Mouse (Mus musculus): ENCODE data around the gene Lce6a. TPM values are rescaled to one million over a fixed set of nuclear protein-coding genes. Genes with fewer than 3 reads are reported as not detected.

Lce6a gene
- polyA plus RNA-seq, 2 experiments, result not detected

GRCm38 (mm10) chr3:92585055-92585454 lies 36.4 kb downstream of the Lce6a start:
- H3K9ac ChIP-seq (replicated peaks), result no peak overlapping the region
- TF ChIP-seq EP300 (IDR thresholded peaks at IDR 0.05; ENCODE audit: low read depth), result no peak
- TF ChIP-seq CTCF (IDR thresholded peaks at IDR 0.05; ENCODE audit: low read depth), result no peak
- ATAC-seq (ENCODE audit: insufficient read depth) (no peak), DNase-seq (ENCODE audit: low read depth in 3 of 3, low spot score in 3 of 3) (no peak)
- no peaks in the 10 kb centered on the region for H3K36me3 ChIP-seq (replicated peaks; ENCODE audit: control insufficient read depth, insufficient read depth, low read depth)
- no peak overlapping the region for H3K4me2 ChIP-seq (ENCODE audit: low read depth)
- no peak overlapping the region for H3K27ac ChIP-seq
- no peaks in the 10 kb centered on the region for H3K4me1 ChIP-seq (replicated peaks; ENCODE audit: control insufficient read depth in 2 of 2, insufficient read depth in 2 of 2, low read length in 1 of 2)
- no peak overlapping the region for H3K4me3 ChIP-seq (ENCODE audit: insufficient read depth in 1 of 2, low read depth in 2 of 2, low read length in 2 of 2)
- 47% methylated on average over 1 of the region's 1 CpGs for WGBS (ENCODE audit: insufficient replicate concordance)
- no peaks in the 10 kb centered on the region for H3K9me3 ChIP-seq (ENCODE audit: control insufficient read depth, low read length)
- no peaks in the 10 kb centered on the region for H3K27me3 ChIP-seq (ENCODE audit: control insufficient read depth, insufficient read depth, low read length)

DNA sequence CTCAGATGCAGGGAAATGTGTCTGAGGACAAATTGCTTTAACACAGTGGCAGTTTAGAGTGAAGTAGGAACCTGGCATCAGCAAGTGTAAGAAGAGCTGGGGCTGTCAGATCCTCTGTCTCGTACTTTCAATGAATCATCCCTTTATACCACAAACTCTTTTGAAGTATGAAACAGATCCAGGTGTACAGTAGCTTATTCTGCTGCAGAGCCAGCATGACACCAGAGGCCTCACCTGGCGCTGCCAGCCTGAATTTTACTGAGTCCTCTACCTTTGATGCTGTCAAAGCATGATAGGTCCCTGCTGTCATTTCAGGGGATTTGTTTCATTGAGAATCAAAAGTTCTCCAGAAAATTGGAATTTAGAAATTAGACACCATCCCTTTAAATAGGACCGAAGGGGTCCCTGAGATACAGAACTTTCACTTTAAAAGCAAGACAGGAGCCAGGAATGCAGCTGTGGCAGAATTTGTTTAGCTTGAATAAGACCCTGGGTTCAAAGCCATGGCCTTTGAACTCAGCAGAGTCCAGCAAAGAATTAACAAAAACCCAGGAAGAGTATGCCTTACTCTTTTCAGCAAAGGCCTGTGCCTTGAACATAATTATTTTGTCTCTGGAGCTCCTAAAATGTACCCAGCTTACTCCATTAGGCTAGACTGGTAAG lies 38.2 kb downstream of the Lce6a start:
- H3K36me3 ChIP-seq (replicated peaks; ENCODE audit: control insufficient read depth, insufficient read depth, low read depth), result no peaks in the 10 kb centered on the region
- no peaks in the 10 kb centered on the region for H3K9me3 ChIP-seq (ENCODE audit: control insufficient read depth, low read length)
- H3K4me2 ChIP-seq (ENCODE audit: low read depth), result no peak overlapping the region
- H3K4me1 ChIP-seq (replicated peaks; ENCODE audit: control insufficient read depth in 2 of 2, insufficient read depth in 2 of 2, low read length in 1 of 2), result no peaks in the 10 kb centered on the region
- ATAC-seq (ENCODE audit: insufficient read depth), result no peak
- DNase-seq (ENCODE audit: low read depth in 3 of 3, low spot score in 3 of 3), result no peak
- no peak overlapping the region for H3K4me3 ChIP-seq (ENCODE audit: insufficient read depth in 1 of 2, low read depth in 2 of 2, low read length in 2 of 2)
- WGBS (ENCODE audit: insufficient replicate concordance), result 52% methylated on average over 3 of the region's 3 CpGs
- H3K27me3 ChIP-seq (ENCODE audit: control insufficient read depth, insufficient read depth, low read length), result no peaks in the 10 kb centered on the region
- H3K9ac ChIP-seq (replicated peaks), result no peak overlapping the region
- no peak overlapping the region for H3K27ac ChIP-seq
- no peak for TF ChIP-seq CTCF (IDR thresholded peaks at IDR 0.05; ENCODE audit: low read depth)
- TF ChIP-seq EP300 (IDR thresholded peaks at IDR 0.05; ENCODE audit: low read depth), result no peak

DNA sequence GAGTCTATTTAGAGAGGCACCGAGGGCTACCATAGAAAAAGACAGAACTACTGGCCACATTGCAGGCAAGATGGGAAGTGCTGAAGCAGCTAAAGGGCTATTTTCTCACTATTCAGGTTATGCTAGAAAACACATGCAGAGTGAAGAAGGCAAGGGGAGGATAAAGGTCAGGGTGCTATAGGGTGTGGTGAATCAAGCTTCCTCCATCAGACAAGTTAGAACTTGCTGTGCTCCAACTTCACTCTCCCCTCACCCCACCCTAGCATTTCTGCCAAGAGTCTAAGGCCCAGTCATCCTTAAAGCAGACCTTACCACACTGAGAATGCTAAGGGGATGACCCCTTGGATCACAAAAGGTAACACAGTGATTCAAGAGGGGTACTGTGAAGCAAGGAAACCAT lies 42.0 kb downstream of the Lce6a start:
- H3K27me3 ChIP-seq (ENCODE audit: control insufficient read depth, insufficient read depth, low read length), result no peaks in the 10 kb centered on the region
- DNase-seq (ENCODE audit: low read depth in 3 of 3, low spot score in 3 of 3) (no peak), ATAC-seq (ENCODE audit: insufficient read depth) (no peak)
- no peak overlapping the region for H3K4me2 ChIP-seq (ENCODE audit: low read depth)
- H3K27ac ChIP-seq, result no peak overlapping the region
- H3K9ac ChIP-seq (replicated peaks), result no peak overlapping the region
- TF ChIP-seq EP300 (IDR thresholded peaks at IDR 0.05; ENCODE audit: low read depth) (no peak), CTCF (IDR thresholded peaks at IDR 0.05; ENCODE audit: low read depth) (no peak)
- WGBS (ENCODE audit: insufficient replicate concordance), result 60% methylated on average over 1 of the region's 1 CpGs
- no peaks in the 10 kb centered on the region for H3K9me3 ChIP-seq (ENCODE audit: control insufficient read depth, low read length)
- no peaks in the 10 kb centered on the region for H3K4me1 ChIP-seq (replicated peaks; ENCODE audit: control insufficient read depth in 2 of 2, insufficient read depth in 2 of 2, low read length in 1 of 2)
- no peak overlapping the region for H3K4me3 ChIP-seq (ENCODE audit: insufficient read depth in 1 of 2, low read depth in 2 of 2, low read length in 2 of 2)
- H3K36me3 ChIP-seq (replicated peaks; ENCODE audit: control insufficient read depth, insufficient read depth, low read depth), result no peaks in the 10 kb centered on the region

DNA sequence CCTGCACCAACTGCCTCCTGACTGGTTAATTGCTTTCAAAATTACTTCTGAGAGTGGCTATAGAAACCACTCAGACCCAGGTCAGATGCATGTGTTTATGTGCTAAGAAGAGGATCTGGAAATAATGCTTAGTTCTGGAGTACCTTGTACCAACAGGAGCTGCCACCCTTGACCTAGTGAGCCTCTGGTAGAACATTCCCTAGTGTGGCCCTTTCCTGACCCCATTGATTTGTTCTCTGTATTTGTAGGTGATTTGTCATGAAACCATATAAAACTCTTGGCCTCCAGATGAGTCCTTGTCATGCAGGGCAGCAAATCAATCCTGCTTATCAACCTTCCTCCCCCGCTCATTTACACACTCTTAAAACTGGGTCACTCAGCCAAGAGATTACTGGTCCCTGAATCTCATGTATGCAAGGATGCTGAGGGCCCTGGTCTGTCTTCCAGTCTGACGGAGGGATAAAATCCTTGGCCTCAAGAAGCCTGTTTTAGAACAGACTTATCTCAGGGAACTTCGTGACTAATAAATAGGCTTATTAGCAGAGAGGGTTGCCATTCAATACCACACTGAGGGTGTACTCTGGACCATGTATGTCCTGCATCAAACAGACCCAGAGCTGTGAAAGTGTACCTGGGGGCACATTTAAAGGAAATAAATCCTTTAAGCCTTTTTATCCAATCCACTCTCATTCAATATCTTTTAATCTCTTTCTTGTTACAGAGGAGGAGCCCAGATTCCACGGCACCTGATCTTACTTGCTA lies 42.6 kb downstream of the Lce6a start:
- H3K4me2 ChIP-seq (ENCODE audit: low read depth), result no peak overlapping the region
- DNase-seq (ENCODE audit: low read depth in 3 of 3, low spot score in 3 of 3) (no peak), ATAC-seq (ENCODE audit: insufficient read depth) (no peak)
- H3K4me1 ChIP-seq (replicated peaks; ENCODE audit: control insufficient read depth in 2 of 2, insufficient read depth in 2 of 2, low read length in 1 of 2), result no peaks in the 10 kb centered on the region
- H3K27me3 ChIP-seq (ENCODE audit: control insufficient read depth, insufficient read depth, low read length), result no peaks in the 10 kb centered on the region
- no peaks in the 10 kb centered on the region for H3K9me3 ChIP-seq (ENCODE audit: control insufficient read depth, low read length)
- TF ChIP-seq EP300 (IDR thresholded peaks at IDR 0.05; ENCODE audit: low read depth) (no peak), CTCF (IDR thresholded peaks at IDR 0.05; ENCODE audit: low read depth) (no peak)
- no peak overlapping the region for H3K4me3 ChIP-seq (ENCODE audit: insufficient read depth in 1 of 2, low read depth in 2 of 2, low read length in 2 of 2)
- H3K36me3 ChIP-seq (replicated peaks; ENCODE audit: control insufficient read depth, insufficient read depth, low read depth), result no peaks in the 10 kb centered on the region
- H3K27ac ChIP-seq, result no peak overlapping the region
- H3K9ac ChIP-seq (replicated peaks), result no peak overlapping the region
- WGBS (ENCODE audit: insufficient replicate concordance), result 51% methylated on average over 4 of the region's 4 CpGs

DNA sequence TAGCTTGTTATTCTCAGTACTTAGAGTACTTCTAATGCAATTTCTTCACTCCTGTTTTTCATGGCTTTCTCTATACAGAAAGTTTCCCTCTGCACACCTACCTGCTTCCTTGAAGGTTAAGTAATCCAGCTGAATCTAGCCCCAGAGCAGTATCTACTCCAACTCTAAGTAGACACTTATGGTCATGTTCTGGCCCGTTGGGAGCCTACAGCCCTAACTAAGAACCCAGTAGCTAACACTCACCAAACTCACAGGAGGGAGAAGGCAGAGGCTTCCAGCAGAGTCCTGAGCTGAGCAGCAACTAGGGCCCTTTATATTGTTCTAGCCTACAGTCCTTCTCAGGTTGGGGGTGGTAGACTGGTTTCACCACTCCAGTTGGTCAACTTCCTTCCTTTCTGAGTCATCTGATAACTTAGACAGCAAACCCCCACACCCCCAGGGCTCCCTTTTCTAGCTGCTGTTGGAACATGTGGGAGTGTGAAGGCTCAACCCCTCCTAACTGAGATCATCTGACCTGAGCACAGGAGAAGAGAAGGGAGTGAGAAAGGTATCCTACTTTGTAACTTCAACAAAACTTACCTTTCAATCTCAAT lies 47.9 kb downstream of the Lce6a start, which contains the start of gene Ivl:
Gene Ivl (minus strand): TSS at position 287 of the 593 bp plus-strand sequence.
- H3K9me3 ChIP-seq (ENCODE audit: control insufficient read depth, low read length), result no peaks in the 10 kb centered on the region
- H3K27me3 ChIP-seq (ENCODE audit: control insufficient read depth, insufficient read depth, low read length), result no peaks in the 10 kb centered on the region
- H3K27ac ChIP-seq, result no peak within 1 kb of the TSS
- H3K36me3 ChIP-seq (replicated peaks; ENCODE audit: control insufficient read depth, insufficient read depth, low read depth), result no peaks in the 10 kb centered on the region
- TF ChIP-seq CTCF (IDR thresholded peaks at IDR 0.05; ENCODE audit: low read depth) (no peak), EP300 (IDR thresholded peaks at IDR 0.05; ENCODE audit: low read depth) (no peak)
- no peak within 1 kb of the TSS for H3K4me3 ChIP-seq (ENCODE audit: insufficient read depth in 1 of 2, low read depth in 2 of 2, low read length in 2 of 2)
- no peak within 1 kb of the TSS for H3K4me2 ChIP-seq (ENCODE audit: low read depth)
- H3K9ac ChIP-seq (replicated peaks), result no peak within 1 kb of the TSS
- ATAC-seq (ENCODE audit: insufficient read depth), result no peak
- no peak for DNase-seq (ENCODE audit: low read depth in 3 of 3, low spot score in 3 of 3)
- no peaks in the 10 kb centered on the region for H3K4me1 ChIP-seq (replicated peaks; ENCODE audit: control insufficient read depth in 2 of 2, insufficient read depth in 2 of 2, low read length in 1 of 2)
- WGBS (ENCODE audit: insufficient replicate concordance), result 32% methylated on average over 1 of the region's 1 CpGs

Measured in liver, embryonic 14.5 days (tissue).